Mouse (Mus musculus): ENCODE results near the gene Spem1.

Gene Spem1

GRCm38 (mm10) chr11:69835966-69836335, 14.0 kb upstream of the Spem1 start:
- no peak for DNase-seq

GRCm38 (mm10) chr11:69835326-69835965, 13.5 kb upstream of the Spem1 start:
- no peak for DNase-seq

GRCm38 (mm10) chr11:69834001-69834549, 12.1 kb upstream of the Spem1 start:
- DNase-seq = no peak

- no peak for DNase-seq
Measured at GRCm38 (mm10) chr11:69833554-69833953, 11.6 kb upstream of the Spem1 start.

- no peak for DNase-seq
Measured at GRCm38 (mm10) chr11:69828832-69829231, 6.9 kb upstream of the Spem1 start.

GRCm38 (mm10) chr11:69823456-69823855, 1.5 kb upstream of the Spem1 start:
- DNase-seq = no peak

GRCm38 (mm10) chr11:69818871-69819270, 3.1 kb downstream of the Spem1 start:
- no peak for DNase-seq

GRCm38 (mm10) chr11:69818365-69818764, 3.6 kb downstream of the Spem1 start, which contains the start of gene Spem2:
TSS of gene Spem2 (minus strand) at chr11:69818465.
- DNase-seq = no peak

GRCm38 (mm10) chr11:69816520-69816919, 5.5 kb downstream of the Spem1 start:
- DNase-seq = no peak

- no peak for DNase-seq
Measured at GRCm38 (mm10) chr11:69815155-69815554, 6.8 kb downstream of the Spem1 start, which contains the start of gene Gm39566. TSS of gene Gm39566 (minus strand) at chr11:69815298.

GRCm38 (mm10) chr11:69810280-69810679, 11.7 kb downstream of the Spem1 start:
- DNase-seq = no peak

GRCm38 (mm10) chr11:69807641-69808040, 14.3 kb downstream of the Spem1 start:
- DNase-seq = no peak

GRCm38 (mm10) chr11:69806378-69806777, 15.6 kb downstream of the Spem1 start:
- no peak for DNase-seq

- no peak for DNase-seq
Measured at GRCm38 (mm10) chr11:69804972-69805909, 16.7 kb downstream of the Spem1 start, which contains the start of gene Tmem102. TSS of gene Tmem102 (minus strand) at chr11:69805624.

- DNase-seq = no peak
Measured at GRCm38 (mm10) chr11:69804652-69804940, 17.4 kb downstream of the Spem1 start.

GRCm38 (mm10) chr11:69803786-69804651, 18.0 kb downstream of the Spem1 start:
- DNase-seq = peak; percentile 44

- no peak for DNase-seq
Measured at GRCm38 (mm10) chr11:69803328-69803727, 18.7 kb downstream of the Spem1 start.

- DNase-seq = peak; percentile 48
Measured at GRCm38 (mm10) chr11:69802648-69803105, 19.3 kb downstream of the Spem1 start.

- no peak for DNase-seq
Measured at GRCm38 (mm10) chr11:69801379-69801977, 20.5 kb downstream of the Spem1 start, which contains the start of gene Fgf11. TSS of gene Fgf11 (minus strand) at chr11:69801857.

GRCm38 (mm10) chr11:69800392-69801197, 21.4 kb downstream of the Spem1 start:
- no peak for DNase-seq

- no peak for DNase-seq
Measured at GRCm38 (mm10) chr11:69800138-69800391, 21.9 kb downstream of the Spem1 start.
